9 mouse cellular contexts compared by ENCODE assay signal in genomic region chr17:43036058-43036757, GRCm38 (mm10). TPM values are rescaled to one million over a fixed set of nuclear protein-coding genes. Genes with fewer than 3 reads are reported as not detected.
DNase-seq lines count a peak whose midpoint lies in the region; ATAC-seq and TF ChIP-seq lines count a peak whose summit lies in the region.
"Had no signal": no experiment of that assay in that cellular context is flagged by ENCODE, and none has a peak within 500 bp of the region (broad histone marks: within the 10 kb centered on the region; RNA-seq: fewer than 3 reads in every experiment).

No protein-coding gene starts in this region.

- ATAC-seq in midbrain, embryonic 14.5 days (ENCODE audit: low FRiP score, low TSS enrichment), result no peak
- ATAC-seq in midbrain, embryonic 16.5 days, result no peak
- ATAC-seq in intestine, postnatal 0 days, result peak; percentile 57; the same call in 1 of the 2 replicates
- ATAC-seq in monocyte, adult 5-6 weeks (replicated peaks; ENCODE audit: insufficient number of reproducible peaks, low FRiP score, low TSS enrichment, poor library complexity, severe bottlenecking), result peak; percentile 65

- DNase-seq in cerebellum, adult 9-10 months, result peak; percentile 26
- no peak for DNase-seq in cerebellum, adult 8-10 months
- peak; percentile 4 for DNase-seq in midbrain, embryonic 14.5 days
- DNase-seq in frontal cortex, adult 2 months (ENCODE audit: extremely low spot score in 1 of 2, low spot score in 1 of 2), result no peak
- DNase-seq in kidney, postnatal 25 days, result no peak

- 89% methylated on average over 10 of the region's 10 CpGs for WGBS in midbrain, embryonic 14.5 days
- 81% methylated on average over 10 of the region's 10 CpGs for WGBS in midbrain, embryonic 16.5 days
- WGBS in intestine, postnatal 0 days, result 80% methylated on average over 10 of the region's 10 CpGs

- no peak for TF ChIP-seq CTCF in intestine, postnatal 0 days (IDR thresholded peaks at IDR 0.05; ENCODE audit: low read depth)

- no peak overlapping the region for H3K27ac ChIP-seq in midbrain, embryonic 14.5 days (replicated peaks; ENCODE audit: low read depth, low read length)
- H3K27ac ChIP-seq in midbrain, embryonic 16.5 days (ENCODE audit: low read length), result no peak overlapping the region
- H3K27ac ChIP-seq in intestine, postnatal 0 days (ENCODE audit: low read depth, low read length), result no peak overlapping the region
- H3K27ac ChIP-seq: midbrain, embryonic 12.5 days had no signal

- peaks cover 35% of the 10 kb centered on the region for H3K36me3 ChIP-seq in midbrain, embryonic 14.5 days (ENCODE audit: control insufficient read depth, insufficient read depth, low read length)
- peaks cover 24% of the 10 kb centered on the region for H3K36me3 ChIP-seq in midbrain, embryonic 16.5 days (ENCODE audit: control insufficient read depth, insufficient read depth, low read length)
- H3K36me3 ChIP-seq in intestine, postnatal 0 days (ENCODE audit: control insufficient read depth, insufficient read depth), result peaks cover 11% of the 10 kb centered on the region; the same call in 1 of the 2 replicates

- no peaks in the 10 kb centered on the region for H3K4me1 ChIP-seq in midbrain, embryonic 14.5 days (ENCODE audit: control insufficient read depth, insufficient read depth, low read length)
- H3K4me1 ChIP-seq in midbrain, embryonic 16.5 days (ENCODE audit: control insufficient read depth, insufficient read depth, low read length), result no peaks in the 10 kb centered on the region; the same call in 1 of the 2 replicates
- no peaks in the 10 kb centered on the region for H3K4me1 ChIP-seq in intestine, postnatal 0 days (replicated peaks; ENCODE audit: control insufficient read depth, insufficient read depth, low read length)
- H3K4me1 ChIP-seq: midbrain, embryonic 12.5 days had no signal

- H3K9me3 ChIP-seq in midbrain, embryonic 14.5 days (ENCODE audit: control insufficient read depth, low read length), result no peaks in the 10 kb centered on the region
- no peaks in the 10 kb centered on the region for H3K9me3 ChIP-seq in midbrain, embryonic 16.5 days (replicated peaks; ENCODE audit: control insufficient read depth, low read length, poor library complexity, severe bottlenecking)
- no peaks in the 10 kb centered on the region for H3K9me3 ChIP-seq in intestine, postnatal 0 days (ENCODE audit: control insufficient read depth)
- H3K9me3 ChIP-seq: midbrain, embryonic 12.5 days had no signal

- no peaks in the 10 kb centered on the region for H3K27me3 ChIP-seq in midbrain, embryonic 14.5 days (ENCODE audit: control insufficient read depth, insufficient read depth, low read length)
- no peaks in the 10 kb centered on the region for H3K27me3 ChIP-seq in midbrain, embryonic 16.5 days (ENCODE audit: control insufficient read depth, insufficient read depth, low read depth, low read length)
- H3K27me3 ChIP-seq in intestine, postnatal 0 days (replicated peaks; ENCODE audit: control insufficient read depth, insufficient read depth, low read length), result no peaks in the 10 kb centered on the region
- H3K27me3 ChIP-seq: midbrain, embryonic 12.5 days had no signal

- no peak overlapping the region for H3K9ac ChIP-seq in midbrain, embryonic 14.5 days (replicated peaks; ENCODE audit: low read length)
- no peak overlapping the region for H3K9ac ChIP-seq in midbrain, embryonic 16.5 days (ENCODE audit: low read depth, low read length)
- H3K9ac ChIP-seq in intestine, postnatal 0 days (ENCODE audit: low read depth, low read length), result no peak overlapping the region
- H3K9ac ChIP-seq: midbrain, embryonic 12.5 days had no signal

- no peak overlapping the region for H3K4me3 ChIP-seq in midbrain, embryonic 14.5 days (replicated peaks; ENCODE audit: low read depth, low read length)
- no peak overlapping the region for H3K4me3 ChIP-seq in midbrain, embryonic 16.5 days (ENCODE audit: low read depth, low read length)
- H3K4me3 ChIP-seq in intestine, postnatal 0 days (ENCODE audit: low read depth, low read length), result no peak overlapping the region
- H3K4me3 ChIP-seq: midbrain, embryonic 12.5 days had no signal

- no peak overlapping the region for H3K4me2 ChIP-seq in midbrain, embryonic 14.5 days (ENCODE audit: low read length)
- H3K4me2 ChIP-seq in midbrain, embryonic 16.5 days (ENCODE audit: low read length), result no peak overlapping the region
- no peak overlapping the region for H3K4me2 ChIP-seq in intestine, postnatal 0 days (replicated peaks; ENCODE audit: low read depth)
- H3K4me2 ChIP-seq: midbrain, embryonic 12.5 days had no signal

RNA-seq across cellular contexts. Expression of gene Tnfrsf21, which starts 19.9 kb away (rescaled TPM):
- polyA plus RNA-seq in midbrain, embryonic 14.5 days (2014; fragmentation: Nextera tagmentation; extraction: Ambion mirVana), result 52.2 and 63.2 TPM in 2 replicates
- polyA plus RNA-seq in midbrain, embryonic 16.5 days (2015; fragmentation: Nextera tagmentation; extraction: Ambion mirVana), result 71.6 and 74.6 TPM in 2 replicates
- polyA plus RNA-seq in intestine, postnatal 0 days (2015; fragmentation: Nextera tagmentation; extraction: Ambion mirVana), result 9.0 and 10.0 TPM in 2 replicates
- 55.9 to 74.6 TPM (median 67.4 TPM) in 3 replicates for total RNA-seq in monocyte, adult 5-6 weeks (2017)
- 48.3 and 48.4 TPM in 2 replicates for polyA plus RNA-seq in frontal cortex, adult 2 months (2012; rRNA removed)

Comparison
In these comparisons a context has a peak if more than half of its experiments do, and no peak if none do; other contexts are left out.
1. DNase-seq: peak in cerebellum, adult 9-10 months (single experiment) and midbrain, embryonic 14.5 days (single experiment); none in cerebellum, adult 8-10 months (single experiment), frontal cortex, adult 2 months (0 of 2) and kidney, postnatal 25 days (0 of 2).
2. ATAC-seq: peak in intestine, postnatal 0 days (single experiment) and monocyte, adult 5-6 weeks (single experiment); none in midbrain, embryonic 14.5 days (single experiment) and midbrain, embryonic 16.5 days (single experiment).